ENCODE assay signal across 1 mouse cellular context in the genomic region with DNA sequence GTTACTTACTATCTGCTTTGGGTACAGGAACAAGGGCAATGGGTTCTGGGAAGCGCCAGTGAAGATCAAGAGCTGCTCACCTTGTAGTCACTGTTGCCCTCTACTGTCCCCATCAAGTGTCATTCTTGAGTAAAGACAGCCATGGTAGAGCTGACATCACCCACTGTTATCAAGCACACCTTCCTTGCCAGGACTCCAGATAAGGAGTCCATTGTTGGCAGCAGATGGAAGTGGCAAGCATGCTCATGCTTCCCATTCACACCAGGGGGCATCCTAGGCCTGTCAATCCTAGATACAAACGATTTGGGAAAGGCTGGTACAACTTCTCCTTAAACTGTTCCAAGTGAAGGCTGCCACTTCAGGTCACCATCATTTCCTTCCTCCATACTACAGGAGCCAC.
A peak's percentile ranks its signal among the peaks of the same experiment; 100 is the strongest.
TF ChIP-seq lines count a peak whose summit lies in the region.

No protein-coding gene starts in this region.

TF ChIP-seq in MEL, 35 proteins besides CTCF, POLR2A, EP300 and RAD21:
- TF ChIP-seq MYB (IDR thresholded peaks at IDR 0.05; ENCODE audit: low read depth, low read length), result no peak
- peak; percentile 47; the same call in 1 of the 2 replicates for TF ChIP-seq MXI1 (IDR thresholded peaks at IDR 0.05; ENCODE audit: low read depth, low read length)
- TF ChIP-seq ZKSCAN1 (IDR thresholded peaks at IDR 0.05; ENCODE audit: low read depth, low read length), result no peak
- TF ChIP-seq GATA1 (IDR thresholded peaks at IDR 0.05; ENCODE audit: low read depth, low read length), result peak; percentile 90
- peak; percentile 78 for TF ChIP-seq TCF12 (IDR thresholded peaks at IDR 0.05; ENCODE audit: low read depth, low read length)
- TF ChIP-seq NELFE (IDR thresholded peaks at IDR 0.05; ENCODE audit: low read depth, low read length), result no peak
- TF ChIP-seq POLR2AphosphoS2 (IDR thresholded peaks at IDR 0.05; ENCODE audit: low read length), result no peak
- TF ChIP-seq TAL1 (IDR thresholded peaks at IDR 0.05; ENCODE audit: low read length), result peak; percentile 48
- TF ChIP-seq RCOR1 (IDR thresholded peaks at IDR 0.05; ENCODE audit: low read depth, low read length), result no peak
- TF ChIP-seq BHLHE40 (IDR thresholded peaks at IDR 0.05; ENCODE audit: borderline replicate concordance, low read depth, low read length), result no peak
- TF ChIP-seq HCFC1 (IDR thresholded peaks at IDR 0.05; ENCODE audit: low read depth, low read length), result no peak
- no peak for TF ChIP-seq MAX (IDR thresholded peaks at IDR 0.05; ENCODE audit: low read length)
- peak; percentile 25; the same call in 1 of the 2 replicates for TF ChIP-seq SIN3A (IDR thresholded peaks at IDR 0.05; ENCODE audit: low read length)
- TF ChIP-seq SMC3 (IDR thresholded peaks at IDR 0.05; ENCODE audit: low read depth, low read length), result peak; percentile 52
- 0 out of 2 replicates have a peak, but pooled peaks have one; percentile 2 for TF ChIP-seq ELF1 (IDR thresholded peaks at IDR 0.05; ENCODE audit: low read depth, low read length)
- peak; percentile 93 for TF ChIP-seq ETS1 (IDR thresholded peaks at IDR 0.05; ENCODE audit: low read depth, low read length)
